Mouse (Mus musculus): ENCODE results near the gene Prkcq.

DNA sequence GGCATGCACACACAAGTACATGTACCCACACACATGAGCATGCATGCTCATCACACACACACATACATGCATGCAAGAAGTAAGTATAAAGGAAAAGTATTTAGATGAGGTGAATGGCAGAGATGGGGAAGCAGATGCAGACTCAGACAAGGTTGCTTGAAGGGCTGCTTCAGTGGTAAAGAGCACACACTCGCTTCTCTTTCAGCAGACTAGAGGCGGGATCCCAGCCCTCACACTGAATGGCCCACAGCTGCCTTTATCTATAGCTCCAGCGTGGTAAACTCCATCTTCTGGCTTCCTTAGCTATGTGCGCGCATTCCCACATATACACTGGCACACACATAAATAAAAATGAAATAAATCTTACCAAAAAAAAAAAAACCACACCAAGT, 53.6 kb downstream of the Prkcq start:
- no peak for TF ChIP-seq CTCF (IDR thresholded peaks at IDR 0.05; ENCODE audit: low read depth, low read length)
- TF ChIP-seq POLR2A (IDR thresholded peaks at IDR 0.05; ENCODE audit: borderline replicate concordance, low read depth, low read length) = no peak
